Mouse (Mus musculus): Measurements from ENCODE around the gene Ldb1. TPM values are rescaled to one million over a fixed set of nuclear protein-coding genes. Genes with fewer than 3 reads are reported as not detected.

Gene Ldb1
- polyA plus RNA-seq, 1 experiment from 2014 or later, result 93.9 TPM

DNA sequence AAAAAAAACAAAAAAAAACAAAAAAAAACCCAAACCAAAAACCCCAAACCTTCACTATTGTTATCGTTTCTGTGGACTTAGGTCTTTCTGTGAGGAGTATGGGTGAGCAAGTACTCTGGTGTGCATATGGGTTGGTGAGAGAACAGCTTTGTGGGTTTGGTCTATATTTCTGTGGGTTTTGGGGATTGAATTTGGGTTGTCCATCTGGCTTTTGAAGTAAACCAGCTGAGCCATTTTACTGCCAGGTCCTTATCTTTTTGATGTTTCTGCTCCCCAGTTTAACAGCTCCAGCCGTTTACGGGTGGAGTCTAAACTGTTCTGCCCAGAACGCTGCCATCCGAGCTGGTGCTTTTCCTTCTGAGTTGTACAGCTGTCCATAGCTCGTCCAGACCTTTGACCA, 15.8 kb upstream of the Ldb1 start:
- peaks cover 14% of the 10 kb centered on the region for H3K4me1 ChIP-seq
- peaks cover 43% of the 10 kb centered on the region for H3K36me3 ChIP-seq
- no peak overlapping the region for H3K4me3 ChIP-seq (replicated peaks)
- H3K9me3 ChIP-seq (replicated peaks), result no peaks in the 10 kb centered on the region
- WGBS, result 82% methylated on average over 6 of the region's 6 CpGs
- no peak overlapping the region for H3K4me2 ChIP-seq
- no peak overlapping the region for H3K9ac ChIP-seq (replicated peaks)
- H3K27me3 ChIP-seq (replicated peaks), result no peaks in the 10 kb centered on the region
- ATAC-seq (ENCODE audit: low FRiP score), result no peak
- H3K27ac ChIP-seq (replicated peaks), result no peak overlapping the region

DNA sequence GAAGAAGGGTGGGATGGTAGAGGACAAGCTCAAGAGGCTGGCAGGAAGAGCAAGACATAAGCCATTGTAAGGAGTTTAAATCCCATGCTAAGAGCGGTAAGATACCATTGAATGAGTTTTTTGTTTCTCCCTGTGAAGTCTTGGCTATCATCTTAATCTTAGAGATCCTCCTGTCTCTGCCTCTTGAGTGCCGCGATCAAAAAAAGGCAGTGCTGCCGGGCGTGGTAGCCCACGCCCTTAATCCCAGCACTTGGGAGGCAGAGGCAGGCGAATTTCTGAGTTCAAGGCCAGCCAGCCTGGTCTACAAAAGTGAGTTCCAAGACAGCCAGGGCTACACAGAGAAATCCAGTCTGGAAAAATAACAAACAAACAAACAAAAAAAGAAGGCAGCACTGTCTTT, 13.5 kb upstream of the Ldb1 start:
- ATAC-seq (ENCODE audit: low FRiP score), result no peak
- 97% methylated on average over 7 of the region's 7 CpGs for WGBS
- Histone ChIP-seq H3K4me3 (replicated peaks) (no peak overlapping the region), H3K27me3 (replicated peaks) (no peaks in the 10 kb centered on the region), H3K27ac (replicated peaks) (no peak overlapping the region), H3K4me1 (peaks cover 17% of the 10 kb centered on the region), H3K4me2 (0 out of 2 replicates have a peak overlapping the region, but pooled peaks have one; percentile 71), H3K9me3 (replicated peaks) (no peaks in the 10 kb centered on the region), H3K36me3 (peaks cover 19% of the 10 kb centered on the region), H3K9ac (replicated peaks) (no peak overlapping the region)

- Histone ChIP-seq H3K4me2 (peak overlapping the region; percentile 71), H3K27me3 (replicated peaks) (no peaks in the 10 kb centered on the region), H3K27ac (replicated peaks) (peak overlapping the region; percentile 90), H3K9me3 (replicated peaks) (no peaks in the 10 kb centered on the region), H3K4me3 (replicated peaks) (peak overlapping the region; percentile 96), H3K9ac (replicated peaks) (peak overlapping the region; percentile 79), H3K4me1 (peaks cover 17% of the 10 kb centered on the region), H3K36me3 (peaks cover 5% of the 10 kb centered on the region)
- ATAC-seq (ENCODE audit: low FRiP score), result peak; percentile 57
- WGBS, result under 1% methylated on average over 33 of the region's 42 CpGs
Measured at GRCm38 (mm10) chr19:46056947-46057607, 12.1 kb upstream of the Ldb1 start.

GRCm38 (mm10) chr19:46056388-46056946, 11.5 kb upstream of the Ldb1 start:
- Histone ChIP-seq H3K4me3 (replicated peaks) (peak overlapping the region; percentile 96), H3K36me3 (no peaks in the 10 kb centered on the region), H3K4me1 (peaks cover 17% of the 10 kb centered on the region), H3K9me3 (replicated peaks) (no peaks in the 10 kb centered on the region), H3K27me3 (replicated peaks) (no peaks in the 10 kb centered on the region), H3K9ac (replicated peaks) (peak overlapping the region; percentile 79), H3K27ac (replicated peaks) (peak overlapping the region; percentile 90), H3K4me2 (peak overlapping the region; percentile 71)
- ATAC-seq (ENCODE audit: low FRiP score), result peak; percentile 96
- WGBS, result 0% methylated on average over 51 of the region's 52 CpGs

- 1% methylated on average over 11 of the region's 11 CpGs for WGBS
- H3K9me3 ChIP-seq (replicated peaks), result no peaks in the 10 kb centered on the region
- peak overlapping the region; percentile 71 for H3K4me2 ChIP-seq
- peak overlapping the region; percentile 90 for H3K27ac ChIP-seq (replicated peaks)
- peaks cover 17% of the 10 kb centered on the region for H3K4me1 ChIP-seq
- H3K27me3 ChIP-seq (replicated peaks), result no peaks in the 10 kb centered on the region
- peak overlapping the region; percentile 44 for H3K9ac ChIP-seq (replicated peaks)
- H3K36me3 ChIP-seq, result no peaks in the 10 kb centered on the region
- ATAC-seq (ENCODE audit: low FRiP score), result peak; percentile 83
- peak overlapping the region; percentile 96 for H3K4me3 ChIP-seq (replicated peaks)
Measured at GRCm38 (mm10) chr19:46055752-46056387, 10.9 kb upstream of the Ldb1 start.

GRCm38 (mm10) chr19:46050462-46050861, 5.4 kb upstream of the Ldb1 start:
- no peaks in the 10 kb centered on the region for H3K36me3 ChIP-seq
- no peak overlapping the region for H3K4me2 ChIP-seq
- H3K27ac ChIP-seq (replicated peaks), result no peak overlapping the region
- no peak overlapping the region for H3K4me3 ChIP-seq (replicated peaks)
- H3K9me3 ChIP-seq (replicated peaks), result no peaks in the 10 kb centered on the region
- peaks cover 17% of the 10 kb centered on the region for H3K4me1 ChIP-seq
- no peak overlapping the region for H3K9ac ChIP-seq (replicated peaks)
- no peaks in the 10 kb centered on the region for H3K27me3 ChIP-seq (replicated peaks)
- WGBS, result 85% methylated on average over 2 of the region's 2 CpGs
- ATAC-seq (ENCODE audit: low FRiP score), result no peak

DNA sequence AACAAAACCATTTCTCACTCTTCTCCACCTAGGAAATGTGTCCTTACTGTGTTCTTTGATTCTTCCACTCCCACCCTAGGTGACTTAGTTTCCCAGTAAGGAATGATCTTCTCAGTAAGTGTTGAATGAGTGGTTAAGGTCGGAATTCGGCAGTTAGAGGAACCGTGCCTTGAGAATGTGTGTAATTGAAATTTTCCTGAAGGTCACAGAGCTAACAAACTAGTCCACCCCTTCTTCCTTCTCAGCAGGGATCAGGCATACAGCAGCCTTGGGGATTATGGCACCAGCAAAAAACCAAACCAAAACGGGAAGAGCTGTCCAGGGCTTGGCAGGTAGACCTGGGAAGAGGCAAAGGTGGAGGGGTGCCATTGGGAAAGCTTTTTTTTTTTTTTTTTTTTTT, 4.1 kb upstream of the Ldb1 start:
- WGBS, result 71% methylated on average over 4 of the region's 4 CpGs
- no peak overlapping the region for H3K4me2 ChIP-seq
- H3K4me1 ChIP-seq, result peaks cover 19% of the 10 kb centered on the region
- no peak overlapping the region for H3K9ac ChIP-seq (replicated peaks)
- no peak overlapping the region for H3K27ac ChIP-seq (replicated peaks)
- ATAC-seq (ENCODE audit: low FRiP score), result no peak
- H3K4me3 ChIP-seq (replicated peaks), result no peak overlapping the region
- H3K36me3 ChIP-seq, result no peaks in the 10 kb centered on the region
- no peaks in the 10 kb centered on the region for H3K27me3 ChIP-seq (replicated peaks)
- H3K9me3 ChIP-seq (replicated peaks), result no peaks in the 10 kb centered on the region

DNA sequence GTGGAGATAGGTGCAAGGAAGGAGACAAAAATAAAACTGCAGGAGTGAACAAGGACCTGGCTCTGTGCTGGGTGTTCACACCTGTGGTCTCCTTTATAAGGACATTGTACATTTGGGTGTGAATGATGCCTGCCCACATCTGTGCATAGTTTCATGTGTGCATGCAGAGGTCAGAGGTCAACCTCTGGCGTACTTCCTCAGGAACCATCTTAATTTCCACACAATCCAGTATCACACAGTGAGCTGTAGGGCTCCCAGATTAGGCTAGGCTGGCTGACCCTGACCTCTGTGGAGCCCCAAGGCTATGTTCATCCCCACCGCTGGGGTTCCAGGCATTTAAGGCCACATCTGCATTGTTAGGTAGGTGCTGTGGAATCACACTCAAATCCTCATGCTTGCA, 2.4 kb upstream of the Ldb1 start:
- Histone ChIP-seq H3K4me2 (no peak overlapping the region), H3K36me3 (no peaks in the 10 kb centered on the region), H3K9ac (replicated peaks) (no peak overlapping the region), H3K9me3 (replicated peaks) (no peaks in the 10 kb centered on the region), H3K27me3 (replicated peaks) (no peaks in the 10 kb centered on the region), H3K4me1 (peaks cover 36% of the 10 kb centered on the region), H3K4me3 (replicated peaks) (no peak overlapping the region), H3K27ac (replicated peaks) (no peak overlapping the region)
- WGBS, result 86% methylated on average over 2 of the region's 2 CpGs
- ATAC-seq (ENCODE audit: low FRiP score), result no peak

- H3K9me3 ChIP-seq (replicated peaks), result no peaks in the 10 kb centered on the region
- H3K4me2 ChIP-seq, result peak overlapping the region; percentile 92
- H3K4me3 ChIP-seq (replicated peaks), result peak overlapping the region; percentile 97
- H3K4me1 ChIP-seq, result peaks cover 44% of the 10 kb centered on the region
- H3K27me3 ChIP-seq (replicated peaks), result no peaks in the 10 kb centered on the region
- WGBS, result 7% methylated on average over 10 of the region's 10 CpGs
- 0 out of 2 replicates have a peak overlapping the region, but pooled peaks have one; percentile 96 for H3K9ac ChIP-seq (replicated peaks)
- no peaks in the 10 kb centered on the region for H3K36me3 ChIP-seq
- ATAC-seq (ENCODE audit: low FRiP score), result no peak
- H3K27ac ChIP-seq (replicated peaks), result peak overlapping the region; percentile 99
Measured at GRCm38 (mm10) chr19:46046621-46047025, 1.6 kb upstream of the Ldb1 start.

DNA sequence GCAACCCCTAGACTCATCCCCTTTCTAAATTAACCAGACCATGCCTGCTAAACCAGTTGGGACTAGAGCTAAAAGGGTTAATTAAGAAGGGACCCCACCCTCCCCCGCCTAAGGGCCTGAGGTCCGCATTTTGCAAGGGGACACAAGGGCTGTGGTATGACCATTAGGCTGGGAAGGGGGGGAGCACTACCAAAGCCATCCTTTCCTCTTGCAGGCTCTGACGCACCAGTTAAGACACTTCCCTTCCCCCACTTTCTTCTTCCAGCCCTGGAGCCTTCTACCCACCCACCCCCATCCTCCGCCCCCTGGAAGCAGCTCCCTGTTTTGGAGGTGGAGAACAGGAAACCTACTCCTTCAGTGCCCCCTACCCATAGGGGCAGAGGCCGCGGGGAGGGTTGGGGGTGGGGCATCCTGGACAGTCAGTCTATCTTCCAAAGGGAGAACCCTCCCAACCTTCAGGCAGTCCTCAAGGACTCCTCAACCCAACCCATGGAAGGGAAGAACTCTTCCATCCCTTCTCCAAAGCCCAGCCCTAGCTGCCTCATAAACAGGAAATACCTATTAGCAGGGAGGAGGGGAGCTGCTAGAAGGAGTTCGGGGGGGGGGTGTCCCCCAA, 790 bp upstream of the Ldb1 start:
- Histone ChIP-seq H3K4me2 (peak overlapping the region; percentile 92), H3K4me3 (replicated peaks) (peak overlapping the region; percentile 97), H3K4me1 (peaks cover 52% of the 10 kb centered on the region), H3K9ac (replicated peaks) (peak overlapping the region; percentile 96), H3K27ac (replicated peaks) (peak overlapping the region; percentile 99), H3K36me3 (no peaks in the 10 kb centered on the region), H3K27me3 (replicated peaks) (no peaks in the 10 kb centered on the region), H3K9me3 (replicated peaks) (no peaks in the 10 kb centered on the region)
- peak; percentile 67 for ATAC-seq (ENCODE audit: low FRiP score)
- WGBS, result 3% methylated on average over 7 of the region's 7 CpGs

DNA sequence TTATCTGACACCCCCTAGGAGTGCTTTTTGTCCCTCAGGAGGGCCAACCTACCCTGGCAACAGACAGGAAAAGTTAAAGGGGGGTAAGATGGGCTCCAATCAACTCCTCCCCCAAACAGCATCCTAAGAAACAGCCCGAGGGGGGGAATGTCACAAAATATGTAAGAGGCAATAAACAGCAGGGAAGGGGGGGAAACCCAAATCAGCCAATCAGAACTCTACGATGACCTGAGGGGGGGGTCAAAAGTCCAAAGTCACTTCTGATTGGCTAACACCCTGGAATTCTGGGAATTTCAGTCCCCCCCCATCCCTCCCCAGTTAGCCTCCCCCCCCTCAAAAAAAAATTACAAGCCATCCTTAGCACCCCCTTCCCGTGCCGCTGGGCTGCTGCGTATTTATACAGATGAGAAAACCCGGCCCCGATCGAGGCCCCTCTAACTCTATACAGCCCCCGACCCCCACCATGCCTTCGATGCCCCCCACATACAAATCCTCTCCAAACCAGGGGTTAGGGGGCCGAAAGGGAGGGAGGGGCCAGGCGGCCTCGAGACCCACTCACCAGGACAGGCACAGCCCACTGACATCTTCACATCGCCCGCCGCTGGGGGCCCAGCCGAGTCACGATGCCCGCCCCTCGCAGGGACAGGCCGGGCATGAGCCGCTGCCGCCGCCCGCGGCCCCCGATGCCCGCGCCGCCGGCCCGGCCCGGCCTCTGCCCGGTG, 582 bp downstream of the Ldb1 start, which contains the start of gene Pprc1:
Gene Pprc1, plus strand, starts transcription at position 616 of the 722 bp plus-strand sequence.
- Histone ChIP-seq H3K27ac (replicated peaks) (peak within 1 kb of the TSS; percentile 99), H3K4me2 (peak within 1 kb of the TSS; percentile 92), H3K4me1 (peaks cover 64% of the 10 kb centered on the region), H3K9me3 (replicated peaks) (no peaks in the 10 kb centered on the region), H3K4me3 (replicated peaks) (peak within 1 kb of the TSS; percentile 97), H3K9ac (replicated peaks) (peak within 1 kb of the TSS; percentile 96), H3K27me3 (replicated peaks) (no peaks in the 10 kb centered on the region), H3K36me3 (no peaks in the 10 kb centered on the region)
- peak; percentile 33 for ATAC-seq (ENCODE audit: low FRiP score)
- WGBS, result under 1% methylated on average over 34 of the region's 34 CpGs
